Mouse (Mus musculus) midbrain, embryonic 11.5 days (tissue): ENCODE measurements around the gene Rtn4rl2. TPM values are rescaled to one million over a fixed set of nuclear protein-coding genes. Genes with fewer than 3 reads are reported as not detected.
A peak's percentile ranks its signal among the peaks of the same experiment; 100 is the strongest.

Source experiments
- ATAC-seq: fragments of 200-750 bp; cut with Nextera tagmentation; 2 replicates; pipeline ENCODE4 v1.8.0; 2017; ENCODE audit warnings: moderate TSS enrichment, moderate library complexity; ENCODE audit not compliant: low FRiP score
- DNase-seq: peaks from one replicate; pipeline ENCODE4 v3.0.0; 2015; ENCODE audit warnings: low spot score; ENCODE audit errors: missing footprints
- H3K27ac ChIP-seq: fragments of 300-500 bp; sonication (generic); 2 replicates; pipeline ENCODE4 v1.5.1; 2014; ENCODE audit warnings: low read depth, low read length
- H3K27me3 ChIP-seq: fragments of 300-500 bp; sonication (generic); 2 replicates; pipeline ENCODE4 v1.6.1; 2014; ENCODE audit warnings: mild to moderate bottlenecking, low read length, moderate library complexity, mixed read lengths; ENCODE audit not compliant: control insufficient read depth, insufficient read depth
- H3K36me3 ChIP-seq: fragments of 300-500 bp; sonication (generic); 2 replicates; pipeline ENCODE4 v1.6.1; 2014; ENCODE audit warnings: mild to moderate bottlenecking, low read length, moderate library complexity, mixed read lengths; ENCODE audit not compliant: control insufficient read depth, insufficient read depth
- H3K4me1 ChIP-seq: fragments of 300-500 bp; sonication (generic); 2 replicates; pipeline ENCODE4 v1.6.1; 2014; ENCODE audit warnings: low read length; ENCODE audit not compliant: control insufficient read depth, insufficient read depth
- H3K4me2 ChIP-seq: fragments of 300-500 bp; sonication (generic); 2 replicates; pipeline ENCODE4 v1.6.1; 2014; ENCODE audit warnings: mild to moderate bottlenecking, moderate library complexity
- H3K4me3 ChIP-seq: fragments of 300-500 bp; sonication (generic); 2 replicates; pipeline ENCODE4 v1.5.1; 2014; ENCODE audit warnings: low read depth, low read length
- H3K9ac ChIP-seq: fragments of 300-500 bp; sonication (generic); 2 replicates; pipeline ENCODE4 v1.6.1; 2014; ENCODE audit warnings: low read length
- H3K9me3 ChIP-seq: fragments of 300-500 bp; sonication (generic); 2 replicates; pipeline ENCODE4 v1.6.1; 2016; ENCODE audit warnings: low read length; ENCODE audit not compliant: control insufficient read depth
- WGBS: fragments of 180-500 bp; shearing (Covaris S2); extraction: QIAGEN DNeasy Blood & Tissue Kit; methylation state at CpG from one replicate; pipeline ENCODE4 v1.1.7; 2014; 5-methylcytosine and 5-hydroxymethylcytosine counted together
- polyA plus RNA-seq: library from polyadenylated mRNA; unstranded; fragments of >200 nt; fragmentation: Nextera tagmentation; extraction: Ambion mirVana; gene quantifications from 2 replicates; pipeline ENCODE4 v1.2.1, GENCODE M21; 2014

Rtn4rl2 gene
- polyA plus RNA-seq, 1 experiment from 2014 or later: 1.4 TPM

DNA sequence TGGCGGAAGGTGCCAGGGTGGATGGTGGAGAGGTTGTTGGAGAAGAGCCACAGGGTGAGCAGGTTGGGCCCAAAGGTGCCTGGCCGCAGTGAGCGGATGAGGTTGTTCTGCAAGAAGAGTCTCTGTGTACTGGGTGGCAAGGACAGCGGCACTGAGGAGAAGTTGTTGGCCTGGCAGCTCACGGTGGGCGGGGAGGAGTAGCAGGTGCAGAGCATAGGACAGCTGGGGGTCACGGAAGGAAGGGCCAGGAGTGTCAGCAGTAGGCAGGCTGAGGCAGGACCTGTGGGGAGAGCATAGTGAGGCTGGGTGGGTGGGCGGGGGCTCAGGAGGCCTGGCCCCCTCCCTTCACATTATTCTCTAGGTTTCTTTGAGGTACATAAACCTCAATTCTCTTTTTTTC, 5.9 kb downstream of the Rtn4rl2 start:
- WGBS: 85% methylated on average over 8 of the region's 8 CpGs
- H3K27me3 ChIP-seq: peaks cover 31% of the 10 kb centered on the region

DNA sequence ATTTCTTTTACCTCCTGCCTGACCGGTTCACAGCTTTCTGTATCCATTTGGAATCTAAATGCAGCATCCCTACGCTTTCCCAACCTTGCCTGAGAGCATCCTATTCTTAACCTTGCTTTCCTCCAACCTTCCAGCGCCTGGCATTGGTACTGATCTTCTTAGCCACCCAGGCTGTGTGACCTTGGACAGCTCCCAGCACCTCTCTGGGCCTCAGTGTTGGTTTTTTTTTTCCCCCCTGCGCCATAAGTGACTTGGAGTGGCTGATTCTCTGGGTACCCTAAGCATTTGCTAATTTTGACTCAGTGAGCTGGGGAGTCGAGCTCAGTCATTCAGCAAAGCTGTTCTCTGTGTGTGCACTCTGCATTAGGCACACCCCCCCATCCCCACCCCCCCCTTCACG, 10.7 kb downstream of the Rtn4rl2 start:
- Histone ChIP-seq H3K4me2 (no peak overlapping the region), H3K9ac (no peak overlapping the region), H3K36me3 (no peaks in the 10 kb centered on the region), H3K4me3 (no peak overlapping the region), H3K27ac (no peak overlapping the region), H3K4me1 (peaks cover 7% of the 10 kb centered on the region), H3K27me3 (peaks cover 36% of the 10 kb centered on the region), H3K9me3 (no peaks in the 10 kb centered on the region)
- ATAC-seq: no peak
- 49% methylated on average over 6 of the region's 6 CpGs for WGBS
- DNase-seq: no peak

More for the DNA sequence above, 5.9 kb downstream of the Rtn4rl2 start:
- Histone ChIP-seq H3K36me3 (no peaks in the 10 kb centered on the region), H3K4me2 (no peak overlapping the region), H3K4me1 (peaks cover 11% of the 10 kb centered on the region), H3K9me3 (no peaks in the 10 kb centered on the region), H3K27ac (no peak overlapping the region), H3K4me3 (no peak overlapping the region), H3K9ac (no peak overlapping the region)
- no peak for ATAC-seq
- DNase-seq: no peak

DNA sequence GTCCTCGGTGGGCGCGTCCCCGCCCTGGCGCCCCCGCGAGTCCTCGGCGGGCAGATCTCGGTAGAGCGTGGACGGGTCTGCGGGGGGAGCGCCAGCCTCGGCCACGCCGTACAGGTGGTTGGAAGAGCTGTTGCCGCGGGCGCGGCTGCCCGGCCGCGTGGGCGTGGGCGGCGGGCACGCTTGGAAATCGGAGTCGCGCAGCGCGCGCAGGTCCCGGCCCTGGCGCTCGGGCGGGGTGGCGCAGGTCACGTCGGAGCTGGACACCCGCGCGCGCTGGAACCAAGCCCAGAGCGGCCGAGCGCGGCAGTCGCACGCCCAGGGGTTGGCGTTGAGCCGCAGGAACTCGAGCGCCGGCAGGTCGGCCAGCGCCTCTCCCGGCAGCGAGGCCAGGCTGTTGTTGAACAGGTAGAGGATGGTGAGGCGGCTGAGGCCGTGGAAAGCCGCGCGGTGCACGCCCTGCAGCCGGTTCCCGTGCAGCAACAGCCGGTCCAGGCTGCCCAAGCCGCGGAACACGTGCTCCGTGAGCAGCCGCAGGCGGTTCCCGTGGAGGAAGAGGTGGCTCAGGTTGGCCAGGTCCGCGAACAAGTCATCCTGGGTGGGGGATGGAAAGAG, 14.3 kb downstream of the Rtn4rl2 start:
- ATAC-seq (peak; percentile 33), DNase-seq (peak; percentile 89)
- under 1% methylated on average over 76 of the region's 78 CpGs for WGBS
- Histone ChIP-seq H3K27ac (no peak overlapping the region), H3K4me1 (peaks cover 7% of the 10 kb centered on the region), H3K9ac (0 out of 2 replicates have a peak overlapping the region, but pooled peaks have one; percentile 22), H3K4me2 (peak overlapping the region; percentile 59), H3K36me3 (no peaks in the 10 kb centered on the region), H3K4me3 (peak overlapping the region; percentile 38), H3K9me3 (no peaks in the 10 kb centered on the region), H3K27me3 (peaks cover 48% of the 10 kb centered on the region)

DNA sequence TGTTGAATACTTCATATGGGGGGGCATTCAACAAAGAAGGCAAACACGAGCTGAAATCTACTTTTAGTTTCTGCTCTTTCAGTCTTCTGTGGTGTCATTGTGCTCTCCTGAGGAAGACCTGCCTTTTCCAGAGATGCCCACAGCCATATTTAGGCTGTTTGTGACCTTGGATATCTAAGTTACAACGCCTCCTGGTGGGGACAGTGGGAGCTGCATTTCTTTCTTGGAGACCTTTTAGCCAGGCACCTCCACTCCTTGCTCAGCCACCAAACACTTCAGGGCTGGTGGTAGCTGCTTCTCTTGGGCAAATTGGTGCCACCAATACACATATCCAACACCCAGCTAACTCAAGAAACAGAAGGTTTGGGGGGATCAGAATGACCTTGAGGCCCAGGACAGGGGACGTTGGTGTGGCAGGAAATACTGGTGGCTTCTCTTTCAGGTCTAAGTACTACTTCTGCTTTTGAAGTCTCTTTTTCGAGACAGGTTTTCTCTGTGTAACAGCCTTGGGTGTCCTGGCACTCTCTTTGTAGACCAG, 15.8 kb downstream of the Rtn4rl2 start:
- Histone ChIP-seq H3K27me3 (peaks cover 57% of the 10 kb centered on the region), H3K9ac (no peak overlapping the region), H3K4me2 (no peak overlapping the region), H3K36me3 (no peaks in the 10 kb centered on the region), H3K4me3 (no peak overlapping the region), H3K9me3 (no peaks in the 10 kb centered on the region), H3K27ac (no peak overlapping the region), H3K4me1 (peaks cover 15% of the 10 kb centered on the region)
- ATAC-seq: no peak
- WGBS: 70% methylated on average over 4 of the region's 4 CpGs
- DNase-seq: no peak

DNA sequence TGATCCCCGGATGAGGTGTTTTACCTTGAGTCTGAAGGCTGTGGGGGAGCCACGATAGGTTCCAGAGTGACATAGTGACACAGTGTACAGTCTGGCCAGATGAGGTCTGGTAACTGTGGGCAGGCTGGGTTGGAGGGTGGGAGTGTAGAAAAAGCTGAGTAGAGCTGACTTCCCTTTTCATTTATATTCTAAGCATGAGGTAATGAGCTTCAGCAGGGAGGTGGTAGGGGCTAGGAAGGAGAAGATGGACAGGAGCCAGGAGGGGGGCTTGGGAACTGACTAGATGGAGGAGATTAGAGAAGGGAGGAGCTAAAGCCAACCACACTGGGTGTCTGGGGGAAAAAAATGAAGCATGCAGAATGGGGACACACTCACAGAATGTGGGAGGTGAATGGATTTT, 17.5 kb downstream of the Rtn4rl2 start:
- Histone ChIP-seq H3K9ac (no peak overlapping the region), H3K4me2 (no peak overlapping the region), H3K27ac (no peak overlapping the region), H3K27me3 (peaks cover 52% of the 10 kb centered on the region), H3K9me3 (no peaks in the 10 kb centered on the region), H3K4me3 (no peak overlapping the region), H3K4me1 (peaks cover 16% of the 10 kb centered on the region), H3K36me3 (no peaks in the 10 kb centered on the region)
- ATAC-seq (no peak), DNase-seq (no peak)
- 79% methylated on average over 2 of the region's 2 CpGs for WGBS

DNA sequence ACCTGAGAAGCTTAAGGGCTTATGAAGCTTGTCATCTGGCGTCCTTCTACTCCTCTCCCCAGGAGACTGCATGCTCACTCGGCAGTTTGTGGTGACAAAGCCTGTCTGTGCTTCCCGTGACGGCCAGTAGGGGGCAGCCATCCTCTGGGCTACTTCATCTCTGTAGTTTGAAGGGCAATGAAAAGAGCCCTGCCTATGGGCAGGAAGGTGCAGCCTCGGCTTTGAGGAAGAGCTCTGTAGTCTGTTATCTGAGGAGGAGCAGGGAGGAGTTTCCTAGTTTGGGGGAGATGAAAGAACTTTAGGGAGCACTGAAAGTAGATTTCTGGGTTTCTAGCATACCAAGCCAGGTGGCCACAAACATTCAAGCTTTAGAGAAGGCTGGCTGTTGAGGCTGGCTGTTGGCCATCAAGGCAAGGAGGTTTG, 18.0 kb downstream of the Rtn4rl2 start:
- Histone ChIP-seq H3K27ac (no peak overlapping the region), H3K27me3 (peaks cover 48% of the 10 kb centered on the region), H3K4me1 (peaks cover 16% of the 10 kb centered on the region), H3K9ac (no peak overlapping the region), H3K4me2 (no peak overlapping the region), H3K36me3 (no peaks in the 10 kb centered on the region), H3K4me3 (no peak overlapping the region), H3K9me3 (no peaks in the 10 kb centered on the region)
- 9% methylated on average over 5 of the region's 5 CpGs for WGBS
- ATAC-seq (no peak), DNase-seq (peak; percentile 94)

DNA sequence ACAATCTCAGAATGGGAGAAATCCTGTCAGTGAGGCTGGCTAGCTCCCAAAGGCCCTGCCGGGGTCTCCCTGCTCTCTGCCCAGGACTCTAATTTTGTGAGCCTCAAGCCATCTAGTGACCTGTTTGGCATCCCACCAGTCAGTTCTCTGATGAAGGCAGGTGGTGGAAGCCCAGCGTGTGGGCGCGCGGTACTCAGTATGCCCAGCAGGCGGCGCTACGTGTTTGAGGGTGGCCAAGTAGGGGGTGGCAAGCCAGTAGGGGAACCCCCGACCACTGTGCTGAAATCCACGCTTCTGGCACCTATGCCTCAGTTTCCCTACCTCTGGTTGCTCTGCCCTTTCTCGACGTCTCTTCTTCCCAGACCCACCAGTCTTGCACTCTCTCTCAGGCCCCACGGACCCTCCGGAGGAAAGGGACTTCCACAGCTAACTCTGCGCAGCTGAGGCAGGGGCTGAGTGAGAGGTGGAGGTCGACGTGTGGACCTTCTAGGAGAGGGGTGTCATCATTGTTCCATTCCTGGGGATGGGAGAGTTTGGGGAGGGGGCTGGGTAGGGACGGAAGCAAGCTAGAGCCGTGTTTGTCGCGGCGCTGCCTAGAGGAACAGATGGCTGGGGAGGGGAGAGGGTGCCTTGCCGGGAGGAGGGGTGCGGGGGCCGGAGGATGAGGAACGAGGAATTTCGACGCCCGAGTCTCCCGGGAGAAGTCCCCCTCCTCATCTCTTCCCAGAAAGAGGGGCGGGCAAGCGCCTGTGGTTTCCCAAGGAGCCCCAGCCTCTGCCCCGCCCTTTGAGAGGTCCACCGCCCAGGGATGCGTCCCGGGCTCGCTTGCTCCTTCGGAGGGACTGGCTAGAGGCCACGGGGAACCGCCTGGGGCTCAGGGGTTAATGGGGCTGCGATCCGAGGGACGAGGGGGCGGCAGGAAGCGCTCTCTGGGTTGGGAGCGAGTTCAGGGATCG, 20.6 kb downstream of the Rtn4rl2 start:
- Histone ChIP-seq H3K4me2 (peak overlapping the region; percentile 58), H3K27ac (no peak overlapping the region), H3K4me1 (peaks cover 9% of the 10 kb centered on the region), H3K27me3 (peaks cover 21% of the 10 kb centered on the region), H3K9ac (peak overlapping the region; percentile 54), H3K9me3 (no peaks in the 10 kb centered on the region), H3K36me3 (no peaks in the 10 kb centered on the region), H3K4me3 (peak overlapping the region; percentile 34)
- WGBS: under 1% methylated on average over 46 of the region's 47 CpGs
- peak; percentile 76 for ATAC-seq
- DNase-seq: peak; percentile 98

DNA sequence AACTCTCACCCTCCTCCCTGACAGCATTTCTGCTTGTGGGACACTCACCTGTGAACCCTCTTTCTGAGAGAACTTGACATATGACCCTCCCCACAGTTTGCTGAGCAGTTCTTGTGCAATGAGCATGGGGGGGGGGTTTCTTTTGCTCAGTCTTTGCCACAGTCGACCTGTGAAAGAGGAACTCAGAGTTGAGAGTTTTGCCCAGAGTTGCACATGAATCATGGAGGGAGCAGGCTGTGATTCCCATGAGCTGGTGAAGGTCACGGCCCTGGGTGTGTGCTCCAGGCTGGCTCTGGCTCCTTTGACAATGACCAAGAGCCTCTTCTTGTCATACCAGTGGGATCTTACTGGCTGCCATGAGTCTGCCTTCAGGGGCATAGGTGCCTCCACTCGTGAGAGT, 24.3 kb downstream of the Rtn4rl2 start:
- Histone ChIP-seq H3K27ac (no peak overlapping the region), H3K27me3 (peaks cover 9% of the 10 kb centered on the region), H3K4me1 (peaks cover 9% of the 10 kb centered on the region), H3K36me3 (no peaks in the 10 kb centered on the region), H3K4me2 (no peak overlapping the region), H3K4me3 (no peak overlapping the region), H3K9ac (no peak overlapping the region), H3K9me3 (no peaks in the 10 kb centered on the region)
- ATAC-seq: no peak
- DNase-seq: no peak
- WGBS: 80% methylated on average over 3 of the region's 3 CpGs

DNA sequence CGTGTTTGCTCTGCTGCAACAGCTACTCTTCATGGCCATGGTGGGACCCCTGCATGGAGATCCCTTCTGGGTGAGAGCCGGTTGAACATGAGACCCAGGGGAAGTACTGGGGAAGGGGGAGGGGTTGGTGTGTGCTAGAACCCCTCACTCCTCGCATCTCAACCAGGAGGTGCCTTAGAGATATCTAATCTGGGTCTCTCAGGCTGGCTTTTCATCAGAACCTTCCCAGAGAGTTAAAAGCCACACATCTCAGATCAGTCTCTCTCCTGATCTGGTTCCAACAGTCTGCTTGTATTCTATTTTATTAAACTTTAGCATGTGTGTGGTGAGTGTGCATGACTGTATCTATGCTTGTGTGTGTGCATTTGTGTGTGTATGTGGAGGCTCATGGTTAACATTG, 25.1 kb downstream of the Rtn4rl2 start:
- Histone ChIP-seq H3K4me1 (peaks cover 8% of the 10 kb centered on the region), H3K36me3 (no peaks in the 10 kb centered on the region), H3K27me3 (peaks cover 3% of the 10 kb centered on the region), H3K9ac (no peak overlapping the region), H3K4me2 (no peak overlapping the region), H3K9me3 (no peaks in the 10 kb centered on the region), H3K27ac (no peak overlapping the region), H3K4me3 (no peak overlapping the region)
- WGBS: 88% methylated on average over 3 of the region's 3 CpGs
- ATAC-seq (no peak), DNase-seq (no peak)
